Mouse (Mus musculus): ENCODE data around the gene Ivl.
A peak's percentile ranks its signal among the peaks of the same experiment; 100 is the strongest.

The Ivl gene

GRCm38 (mm10) chr3:92573449-92574041 is at the start of gene Ivl:
Gene Ivl (minus strand): TSS chr3:92573735.
- DNase-seq = no peak

DNA sequence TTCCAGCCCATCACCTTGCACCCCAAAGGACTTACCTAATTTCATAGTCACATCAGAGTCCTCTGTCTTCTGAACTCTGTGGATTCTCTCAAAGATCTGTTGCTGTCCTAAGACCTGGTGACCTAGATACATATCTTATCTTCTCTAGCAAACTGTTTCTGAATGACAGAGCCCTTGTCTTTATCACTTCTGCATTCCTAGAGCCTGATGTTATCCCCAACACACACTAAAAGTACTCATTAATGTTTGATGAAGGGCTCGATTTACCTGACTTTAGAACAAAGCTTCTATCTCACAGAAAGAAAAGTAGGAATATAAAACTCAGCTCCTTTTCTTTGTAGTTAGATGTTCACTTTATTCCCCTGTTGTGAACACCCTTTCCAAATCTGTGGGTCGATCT is 48.0 kb upstream of the Ivl start, which contains the start of gene Lce6a:
TSS of gene Lce6a (minus strand) at position 101 of the 400 bp plus-strand sequence.
- DNase-seq = no peak

GRCm38 (mm10) chr3:92609804-92610203 is 36.3 kb upstream of the Ivl start:
- DNase-seq = no peak

GRCm38 (mm10) chr3:92607392-92607791 is 33.9 kb upstream of the Ivl start, which contains the start of gene 2210017I01Rik:
Gene 2210017I01Rik (minus strand): TSS chr3:92607492.
- no peak for DNase-seq

- DNase-seq = peak in 1 of 2 experiments; percentile 21
Observed at GRCm38 (mm10) chr3:92602169-92602568, 28.6 kb upstream of the Ivl start.

- DNase-seq = peak; percentile 7 to 46
Observed at GRCm38 (mm10) chr3:92600456-92600855, 26.9 kb upstream of the Ivl start.

GRCm38 (mm10) chr3:92599973-92600372 is 26.4 kb upstream of the Ivl start:
- no peak for DNase-seq

DNA sequence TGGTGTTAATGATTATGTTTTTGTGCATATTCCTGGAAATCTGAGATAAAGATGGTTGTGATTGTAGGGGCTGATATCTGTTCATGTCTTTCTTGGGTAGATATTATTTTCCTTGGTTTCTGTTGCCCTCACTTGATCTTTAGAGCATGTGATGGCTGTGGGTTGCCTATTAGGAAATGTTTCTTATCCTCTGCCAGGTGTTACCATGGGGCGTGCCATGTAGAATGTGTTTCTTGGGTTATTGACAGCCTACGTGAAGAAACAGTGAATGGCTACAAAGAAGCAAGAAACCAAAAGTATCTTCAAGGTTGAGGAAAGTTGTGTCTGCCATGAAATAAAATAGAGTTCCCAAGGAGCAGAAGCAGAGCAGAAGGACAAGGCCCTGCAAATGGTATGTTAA is 24.9 kb upstream of the Ivl start:
- DNase-seq = no peak

- DNase-seq = peak; percentile 32 to 49
Observed at GRCm38 (mm10) chr3:92588858-92589257, 15.3 kb upstream of the Ivl start, which contains the start of gene Smcp. Gene Smcp (minus strand): TSS chr3:92588997.

DNA sequence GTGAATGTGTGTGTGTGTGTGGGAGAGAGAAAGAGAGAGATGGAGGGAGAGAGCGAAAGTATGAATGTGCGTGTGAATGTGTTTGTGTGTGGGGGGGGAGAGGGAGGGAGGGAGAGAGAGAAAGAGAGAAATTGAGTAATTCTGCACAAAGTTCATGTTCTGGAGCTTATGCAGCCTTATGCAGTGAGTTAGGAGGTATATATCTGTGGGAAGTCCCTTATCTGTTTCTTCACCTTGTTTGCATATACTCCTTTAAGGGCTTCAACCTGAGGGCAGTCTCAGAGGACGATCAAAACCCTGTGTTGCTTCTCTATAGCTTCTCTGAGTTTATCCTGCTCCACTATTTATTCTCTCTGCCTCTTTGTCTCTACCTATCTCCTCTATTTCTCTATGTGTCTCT is 13.7 kb upstream of the Ivl start:
- no peak for DNase-seq

- DNase-seq = no peak
Observed at GRCm38 (mm10) chr3:92585055-92585454, 11.5 kb upstream of the Ivl start.

GRCm38 (mm10) chr3:92583164-92583826 is 9.8 kb upstream of the Ivl start:
- no peak for DNase-seq

DNA sequence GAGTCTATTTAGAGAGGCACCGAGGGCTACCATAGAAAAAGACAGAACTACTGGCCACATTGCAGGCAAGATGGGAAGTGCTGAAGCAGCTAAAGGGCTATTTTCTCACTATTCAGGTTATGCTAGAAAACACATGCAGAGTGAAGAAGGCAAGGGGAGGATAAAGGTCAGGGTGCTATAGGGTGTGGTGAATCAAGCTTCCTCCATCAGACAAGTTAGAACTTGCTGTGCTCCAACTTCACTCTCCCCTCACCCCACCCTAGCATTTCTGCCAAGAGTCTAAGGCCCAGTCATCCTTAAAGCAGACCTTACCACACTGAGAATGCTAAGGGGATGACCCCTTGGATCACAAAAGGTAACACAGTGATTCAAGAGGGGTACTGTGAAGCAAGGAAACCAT is 6.0 kb upstream of the Ivl start:
- DNase-seq = no peak

GRCm38 (mm10) chr3:92578652-92579413 is 5.3 kb upstream of the Ivl start:
- DNase-seq = no peak

- no peak for DNase-seq
Observed at GRCm38 (mm10) chr3:92572514-92573155, 900 bp downstream of the Ivl start.

DNA sequence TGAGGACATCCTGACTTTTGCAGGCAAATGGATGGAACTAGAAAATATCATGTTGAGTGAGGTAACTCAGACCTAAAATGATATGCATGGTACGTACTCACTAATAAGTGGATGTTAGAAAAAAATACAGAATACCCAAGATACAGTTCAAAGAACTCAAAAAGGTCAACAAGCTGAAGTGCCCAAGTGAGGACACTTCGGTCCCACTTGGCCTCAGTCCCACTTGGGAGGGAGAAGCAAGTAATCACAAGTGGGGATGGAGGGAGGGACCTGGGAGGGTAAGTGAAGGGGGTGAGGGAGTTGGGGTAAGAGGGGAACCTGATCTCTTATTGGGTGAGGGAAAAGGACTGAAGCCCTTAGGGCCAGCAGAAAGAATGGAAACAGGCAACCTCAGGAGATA is 4.8 kb downstream of the Ivl start:
- DNase-seq = no peak

- DNase-seq = peak in 1 of 2 experiments; percentile 8
Observed at GRCm38 (mm10) chr3:92565418-92565817, 8.1 kb downstream of the Ivl start.

DNA sequence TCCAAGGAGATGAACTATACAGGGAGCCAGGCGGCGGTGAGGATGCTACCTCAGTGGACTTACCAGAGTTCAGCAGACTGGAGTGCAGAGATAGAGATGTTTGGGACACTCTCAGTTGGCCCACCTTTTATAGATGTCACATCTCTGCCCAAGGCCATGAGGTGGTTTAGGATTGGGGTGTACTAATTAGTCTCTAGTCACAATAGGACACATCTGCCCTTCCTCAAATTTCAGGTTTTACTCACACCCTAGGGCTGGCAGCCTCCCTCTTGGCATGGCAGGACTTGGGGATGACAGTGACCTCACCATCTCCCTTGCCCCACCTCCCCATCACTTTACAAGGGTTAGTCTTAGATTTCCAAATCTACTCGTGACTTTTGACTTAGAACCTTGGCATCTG is 39.1 kb downstream of the Ivl start, which contains the start of gene 2310046K23Rik:
TSS of gene 2310046K23Rik (minus strand) at position 101 of the 400 bp plus-strand sequence.
- DNase-seq = no peak

Measured in kidney, postnatal 36 days (tissue).